Mouse (Mus musculus): ENCODE results near the gene Triap1. TPM values are rescaled to one million over a fixed set of nuclear protein-coding genes. Genes with fewer than 3 reads are reported as not detected.
"Not testable (repeated sequence)": the region's sequence is repeated elsewhere in the genome, so short reads cannot be mapped to it uniquely, and the experiment has no call there.

Triap1 gene
- polyA plus RNA-seq, 3 experiments from 2014 or later: 40.3 to 56.5 (median 51.5) TPM

- no peak for ATAC-seq
These were observed 1.0 kb upstream of the Triap1 start for GRCm38 (mm10) chr5:115340007-115340406.

- ATAC-seq: peak; percentile 44
These were observed 515 bp downstream of the Triap1 start for GRCm38 (mm10) chr5:115341314-115342165.

- peak; percentile 51 for ATAC-seq
These were observed 6.5 kb downstream of the Triap1 start for GRCm38 (mm10) chr5:115347564-115347963.

- peak; percentile 93 for ATAC-seq
These were observed 7.7 kb downstream of the Triap1 start, which contains the start of gene Cox6a1 for GRCm38 (mm10) chr5:115348546-115349224. Gene Cox6a1 (minus strand): TSS chr5:115348981.

GRCm38 (mm10) chr5:115349225-115349555 is 8.2 kb downstream of the Triap1 start:
- peak; percentile 35 for ATAC-seq

- ATAC-seq: no peak
These were observed 10.3 kb downstream of the Triap1 start for GRCm38 (mm10) chr5:115351348-115351747.

- no peak for ATAC-seq
These were observed 14.0 kb downstream of the Triap1 start for GRCm38 (mm10) chr5:115355070-115355469.

GRCm38 (mm10) chr5:115358872-115359271 is 17.8 kb downstream of the Triap1 start:
- ATAC-seq: peak; percentile 56

GRCm38 (mm10) chr5:115359438-115359837 is 18.4 kb downstream of the Triap1 start:
- ATAC-seq: no peak

- ATAC-seq: no peak
These were observed 18.9 kb downstream of the Triap1 start for GRCm38 (mm10) chr5:115359851-115360372.

GRCm38 (mm10) chr5:115362216-115362615 is 21.2 kb downstream of the Triap1 start:
- no peak for ATAC-seq

GRCm38 (mm10) chr5:115362819-115363714 is 22.0 kb downstream of the Triap1 start:
- no peak for ATAC-seq

- no peak for ATAC-seq
These were observed 23.8 kb downstream of the Triap1 start for GRCm38 (mm10) chr5:115364782-115365181.

GRCm38 (mm10) chr5:115371736-115372135 is 30.7 kb downstream of the Triap1 start:
- ATAC-seq: no peak

- no peak for ATAC-seq
These were observed 32.6 kb downstream of the Triap1 start for GRCm38 (mm10) chr5:115373441-115374203.

GRCm38 (mm10) chr5:115374204-115374820 is 33.3 kb downstream of the Triap1 start:
- no peak for ATAC-seq

- ATAC-seq: no peak
These were observed 34.4 kb downstream of the Triap1 start for GRCm38 (mm10) chr5:115375436-115375835.

GRCm38 (mm10) chr5:115378882-115379281 is 37.9 kb downstream of the Triap1 start:
- ATAC-seq: not testable (repeated sequence)

GRCm38 (mm10) chr5:115391935-115392334 is 50.9 kb downstream of the Triap1 start:
- ATAC-seq: no peak

GRCm38 (mm10) chr5:115392969-115393368 is 51.9 kb downstream of the Triap1 start:
- ATAC-seq: no peak

Measured in inflammation-experienced regulatory T-cells, adult 6 months (primary cell).